Mouse (Mus musculus) forebrain, postnatal 0 days (tissue): ENCODE results near the gene Zfp207. TPM values are rescaled to one million over a fixed set of nuclear protein-coding genes. Genes with fewer than 3 reads are reported as not detected.
"Not testable (repeated sequence)": the region's sequence is repeated elsewhere in the genome, so short reads cannot be mapped to it uniquely, and the experiment has no call there.

Experiments
- ATAC-seq: fragments of 200-750 bp; cut with Nextera tagmentation; 2 replicates; pipeline ENCODE4 v1.8.0; 2017; ENCODE audit warnings: mild to moderate bottlenecking, moderate library complexity
- DNase-seq: peaks from one replicate; pipeline ENCODE4 v3.0.0-alpha.2; 2015
- H3K27ac ChIP-seq: fragments of 300-500 bp; sonication (generic); 2 replicates; pipeline ENCODE4 v1.5.1; 2014; ENCODE audit warnings: low read depth, mild to moderate bottlenecking, antibody characterized with exemption, low read length, moderate library complexity, mixed read lengths
- H3K27me3 ChIP-seq: fragments of 300-500 bp; sonication (generic); 2 replicates; pipeline ENCODE4 v1.6.1; 2014; ENCODE audit warnings: mild to moderate bottlenecking, low read length, mixed read lengths; ENCODE audit not compliant: insufficient read depth
- H3K36me3 ChIP-seq: fragments of 300-500 bp; sonication (generic); 2 replicates; pipeline ENCODE4 v1.6.1; 2014; ENCODE audit warnings: mild to moderate bottlenecking, moderate library complexity; ENCODE audit not compliant: insufficient read depth
- H3K4me1 ChIP-seq: fragments of 300-500 bp; sonication (generic); 2 replicates; pipeline ENCODE4 v1.6.1; 2014; ENCODE audit warnings: antibody characterized with exemption; ENCODE audit not compliant: insufficient read depth
- H3K4me2 ChIP-seq: fragments of 300-500 bp; sonication (generic); 2 replicates; pipeline ENCODE4 v1.6.1; 2014; ENCODE audit warnings: low read depth, mild to moderate bottlenecking, moderate library complexity
- H3K4me3 ChIP-seq: fragments of 300-500 bp; sonication (generic); 2 replicates; pipeline ENCODE4 v1.5.1; 2014; ENCODE audit warnings: low read depth, low read length, mixed read lengths
- H3K9ac ChIP-seq: fragments of 300-500 bp; sonication (generic); 2 replicates; pipeline ENCODE4 v1.6.1; 2014; ENCODE audit warnings: mild to moderate bottlenecking
- H3K9me3 ChIP-seq: fragments of 300-500 bp; sonication (generic); 2 replicates; pipeline ENCODE4 v1.6.1; 2016; ENCODE audit warnings: low read length
- CTCF ChIP-seq: sonication (generic); IDR thresholded peaks from 2 replicates; pipeline ENCODE4 v1.5.1; 2016; ENCODE audit warnings: antibody characterized with exemption, control low read depth, low read depth
- WGBS: fragments of 180-500 bp; shearing (Covaris S2); extraction: QIAGEN DNeasy Blood & Tissue Kit; methylation state at CpG from one replicate; pipeline ENCODE4 v1.1.7; 2014; 5-methylcytosine and 5-hydroxymethylcytosine counted together
- polyA plus RNA-seq: library from polyadenylated mRNA; unstranded; fragments of >200 nt; fragmentation: Nextera tagmentation; extraction: Ambion mirVana; gene quantifications from 2 replicates; pipeline ENCODE4 v1.2.1, GENCODE M21; 2015
- total RNA-seq: library from RNA; depleted of rRNA; stranded (reverse); fragments of >200 nt; gene quantifications from 2 replicates; pipeline ENCODE4 v1.2.3, GENCODE M21; 2014

The Zfp207 gene
- total and polyA plus RNA-seq, 2 experiments from 2014 or later: 163 to 250 TPM

- WGBS: 36% methylated on average over 4 of the region's 4 CpGs
- ATAC-seq (no peak), DNase-seq (no peak)
- Histone ChIP-seq H3K36me3 (peaks cover 19% of the 10 kb centered on the region), H3K4me1 (peaks cover 25% of the 10 kb centered on the region), H3K27ac (no peak overlapping the region), H3K4me2 (peak overlapping the region; percentile 67), H3K9me3 (no peaks in the 10 kb centered on the region), H3K9ac (peak overlapping the region; percentile 99), H3K27me3 (no peaks in the 10 kb centered on the region), H3K4me3 (peak overlapping the region; percentile 100)
- TF ChIP-seq CTCF: no peak
These were observed 2.0 kb downstream of the Zfp207 start for GRCm38 (mm10) chr11:80385055-80385454.

DNA sequence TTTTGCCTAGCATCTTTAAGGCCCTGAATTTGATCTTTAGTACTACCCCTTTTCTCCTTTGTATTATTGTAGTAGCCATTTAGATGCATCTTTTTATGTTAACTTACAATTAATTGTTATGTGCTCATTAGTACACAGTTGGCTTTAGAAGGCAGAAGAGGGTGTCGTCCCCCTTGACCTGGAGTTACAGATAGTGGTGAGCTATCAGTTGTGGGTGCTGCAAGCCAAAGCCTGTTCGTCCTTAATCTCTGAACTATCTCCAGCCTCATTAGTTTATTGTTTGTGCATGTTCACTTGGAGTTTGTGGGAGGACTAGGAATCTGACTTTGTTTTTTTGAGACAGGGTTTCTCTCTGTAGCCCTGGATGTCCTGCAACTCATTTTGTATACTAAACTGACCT, 3.7 kb downstream of the Zfp207 start:
- Histone ChIP-seq H3K27me3 (no peaks in the 10 kb centered on the region), H3K4me2 (peak overlapping the region; percentile 67), H3K4me3 (0 out of 2 replicates have a peak overlapping the region, but pooled peaks have one; percentile 100), H3K27ac (no peak overlapping the region), H3K36me3 (peaks cover 26% of the 10 kb centered on the region), H3K9ac (no peak overlapping the region), H3K9me3 (no peaks in the 10 kb centered on the region), H3K4me1 (peaks cover 25% of the 10 kb centered on the region)
- 61% methylated on average over 2 of the region's 2 CpGs for WGBS
- ATAC-seq: no peak
- TF ChIP-seq CTCF: no peak
- DNase-seq: no peak

DNA sequence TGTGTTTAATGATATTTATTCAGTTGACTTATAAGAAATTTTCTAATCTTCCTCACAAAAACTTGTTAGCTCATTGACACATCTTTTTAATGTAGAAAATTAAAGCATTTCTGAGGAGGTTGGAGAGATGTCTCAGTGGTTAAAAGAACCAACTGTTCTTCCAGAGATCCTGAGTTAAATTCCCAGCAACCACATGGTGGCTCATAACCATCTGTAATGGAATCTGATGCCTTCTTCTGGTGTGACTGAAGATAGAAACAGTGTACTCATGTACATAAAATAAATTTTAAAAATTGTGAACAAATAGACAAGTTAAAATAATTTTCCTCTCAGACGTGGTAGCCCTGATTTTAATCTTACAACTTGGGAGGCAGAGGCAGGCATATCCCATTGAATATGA, 6.8 kb downstream of the Zfp207 start:
- TF ChIP-seq CTCF: no peak
- no peaks in the 10 kb centered on the region for H3K9me3 ChIP-seq
- H3K36me3 ChIP-seq: peaks cover 44% of the 10 kb centered on the region
- WGBS: 64% methylated on average over 1 of the region's 1 CpGs
- H3K27me3 ChIP-seq: no peaks in the 10 kb centered on the region
- no peak overlapping the region for H3K4me3 ChIP-seq
- H3K27ac ChIP-seq: no peak overlapping the region
- ATAC-seq (no peak), DNase-seq (no peak)
- no peak overlapping the region for H3K4me2 ChIP-seq
- H3K9ac ChIP-seq: no peak overlapping the region
- peaks cover 22% of the 10 kb centered on the region for H3K4me1 ChIP-seq

DNA sequence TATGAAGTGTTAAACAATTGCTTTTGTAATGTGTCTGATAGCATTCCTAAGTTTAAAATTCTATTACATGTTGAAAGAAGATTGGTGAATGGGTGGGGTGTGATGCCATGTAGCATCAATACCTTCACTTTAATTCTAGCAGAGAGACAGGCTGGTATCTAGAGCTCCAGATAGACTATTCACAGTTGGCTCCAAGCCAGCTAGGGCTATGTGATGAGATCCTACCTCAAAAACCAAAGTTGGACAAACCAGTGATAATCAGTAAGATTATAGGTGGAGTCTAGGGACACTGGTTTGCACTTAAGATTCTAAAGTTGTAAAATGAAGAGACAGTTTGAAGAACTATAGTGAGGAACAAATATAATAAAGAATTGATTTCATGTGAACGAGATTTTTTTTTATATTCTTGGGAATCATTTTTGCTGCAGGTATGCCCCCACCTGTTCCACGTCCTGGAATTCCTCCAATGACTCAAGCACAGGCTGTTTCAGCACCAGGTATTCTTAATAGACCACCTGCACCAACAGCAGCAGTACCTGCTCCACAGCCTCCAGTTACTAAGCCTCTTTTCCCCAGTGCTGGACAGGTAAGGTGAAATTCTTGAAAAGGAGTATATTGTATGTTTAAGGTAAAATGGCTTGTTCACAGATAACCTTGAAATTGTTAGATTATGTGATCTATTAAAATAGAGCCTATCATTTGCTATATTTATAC, 8.5 kb downstream of the Zfp207 start:
- no peak for DNase-seq
- WGBS: 92% methylated on average over 2 of the region's 2 CpGs
- H3K9ac ChIP-seq: no peak overlapping the region
- H3K4me2 ChIP-seq: no peak overlapping the region
- ATAC-seq: no peak
- no peaks in the 10 kb centered on the region for H3K27me3 ChIP-seq
- no peak for TF ChIP-seq CTCF
- peaks cover 60% of the 10 kb centered on the region for H3K36me3 ChIP-seq
- peaks cover 5% of the 10 kb centered on the region; the same call in 1 of the 2 replicates for H3K4me1 ChIP-seq
- H3K27ac ChIP-seq: no peak overlapping the region
- H3K4me3 ChIP-seq: no peak overlapping the region
- no peaks in the 10 kb centered on the region for H3K9me3 ChIP-seq

GRCm38 (mm10) chr11:80395930-80396329, 12.9 kb downstream of the Zfp207 start:
- no peak overlapping the region for H3K4me2 ChIP-seq
- TF ChIP-seq CTCF: no peak
- WGBS: 95% methylated on average over 3 of the region's 3 CpGs
- H3K27ac ChIP-seq: no peak overlapping the region
- H3K9ac ChIP-seq: no peak overlapping the region
- no peaks in the 10 kb centered on the region for H3K4me1 ChIP-seq
- ATAC-seq (no peak), DNase-seq (no peak)
- H3K9me3 ChIP-seq: no peaks in the 10 kb centered on the region
- no peak overlapping the region for H3K4me3 ChIP-seq
- no peaks in the 10 kb centered on the region for H3K27me3 ChIP-seq
- H3K36me3 ChIP-seq: peaks cover 63% of the 10 kb centered on the region

- WGBS: 95% methylated on average over 4 of the region's 4 CpGs
- no peak overlapping the region for H3K4me3 ChIP-seq
- no peaks in the 10 kb centered on the region for H3K4me1 ChIP-seq
- ATAC-seq: no peak
- H3K36me3 ChIP-seq: peaks cover 59% of the 10 kb centered on the region
- H3K27me3 ChIP-seq: no peaks in the 10 kb centered on the region
- H3K4me2 ChIP-seq: no peak overlapping the region
- TF ChIP-seq CTCF: no peak
- DNase-seq: no peak
- no peaks in the 10 kb centered on the region for H3K9me3 ChIP-seq
- H3K27ac ChIP-seq: no peak overlapping the region
- H3K9ac ChIP-seq: no peak overlapping the region
These were observed 13.5 kb downstream of the Zfp207 start for GRCm38 (mm10) chr11:80396617-80397016.

DNA sequence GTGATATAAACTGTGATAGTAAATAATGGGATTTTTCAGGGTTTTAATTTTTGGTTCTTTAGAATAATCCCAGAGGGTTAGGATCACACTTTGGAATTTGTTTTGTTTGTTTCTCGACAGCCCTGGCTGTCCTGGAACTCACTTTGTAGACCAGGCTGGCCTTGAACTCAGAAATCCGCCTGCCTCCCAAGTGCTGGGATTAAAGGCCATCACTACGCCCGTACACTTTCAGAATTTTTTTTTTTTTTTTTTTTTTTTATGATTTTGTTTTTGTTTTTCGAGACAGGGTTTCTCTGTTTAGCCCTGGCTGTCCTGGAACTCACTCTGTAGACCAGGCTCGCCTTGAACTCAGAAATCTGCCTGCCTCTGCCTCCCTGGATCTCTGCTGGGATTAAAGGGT, 24.8 kb downstream of the Zfp207 start:
- H3K27me3 ChIP-seq, H3K27ac ChIP-seq, H3K4me3 ChIP-seq, H3K4me2 ChIP-seq, H3K4me1 ChIP-seq, ATAC-seq, H3K9me3 ChIP-seq, DNase-seq, H3K9ac ChIP-seq: not testable (repeated sequence)
- peaks cover 41% of the 10 kb centered on the region for H3K36me3 ChIP-seq
- WGBS: 96% methylated on average over 6 of the region's 6 CpGs
